Mouse (Mus musculus) ES-E14 (cell line): ENCODE results near the gene Nr2f1. TPM values are rescaled to one million over a fixed set of nuclear protein-coding genes. Genes with fewer than 3 reads are reported as not detected.

ENCODE experiments used
- DNase-seq: peaks from one replicate; pipeline ENCODE4 v3.0.0-alpha.2; 2013; ENCODE audit warnings: low read depth, low spot score
- H3K27ac ChIP-seq: 2 replicates; pipeline ENCODE4 v1.5.1; 2012; ENCODE audit warnings: low read depth, mild to moderate bottlenecking, low read length, moderate library complexity, mixed read lengths; ENCODE audit not compliant: poor library complexity, insufficient read depth, severe bottlenecking
- H3K36me3 ChIP-seq: 2 replicates; pipeline ENCODE4 v1.6.1; 2012; ENCODE audit warnings: mild to moderate bottlenecking, low read length, moderate library complexity, mixed read lengths; ENCODE audit not compliant: control insufficient read depth, poor library complexity, insufficient read depth, severe bottlenecking
- H3K4me1 ChIP-seq, 2 experiments: fragments of 150-350 bp in 1 of 2; sonication (generic) in 1 of 2; 2 replicates each; pipeline ENCODE4 v1.6.1; 2012; ENCODE audit warnings: low read length in 2 of 2, mild to moderate bottlenecking in 1 of 2, mixed read lengths in 1 of 2; ENCODE audit not compliant: control insufficient read depth in 2 of 2, insufficient read depth in 2 of 2, poor library complexity in 1 of 2
- H3K4me3 ChIP-seq, 2 experiments: fragments of 150-350 bp in 1 of 2; sonication (generic) in 1 of 2; 2 replicates each; pipeline ENCODE4 v1.5.1; 2012; ENCODE audit warnings: low read length in 2 of 2, low read depth in 1 of 2, mild to moderate bottlenecking in 1 of 2, mixed read lengths in 1 of 2; ENCODE audit not compliant: insufficient read depth in 1 of 2, poor library complexity in 1 of 2, severe bottlenecking in 1 of 2
- H3K9ac ChIP-seq: 2 replicates; pipeline ENCODE4 v1.6.1; 2012; ENCODE audit warnings: low read depth, mild to moderate bottlenecking, low read length, mixed read lengths; ENCODE audit not compliant: poor library complexity, insufficient read depth, severe bottlenecking
- H3K9me3 ChIP-seq: fragments of 150-350 bp; sonication (generic); 2 replicates; pipeline ENCODE4 v1.6.1; 2012; ENCODE audit warnings: low read depth, mild to moderate bottlenecking, low read length; ENCODE audit not compliant: control insufficient read depth, insufficient read depth
- CHD2 ChIP-seq: IDR thresholded peaks from 2 replicates; pipeline ENCODE4 v1.6.1; 2014; ENCODE audit warnings: mild to moderate bottlenecking, low read depth, low read length, inconsistent platforms
- HCFC1 ChIP-seq: IDR thresholded peaks from 2 replicates; pipeline ENCODE4 v1.6.1; 2012; ENCODE audit warnings: low read length, inconsistent platforms, borderline replicate concordance; ENCODE audit not compliant: insufficient read depth
- MAFK ChIP-seq: IDR thresholded peaks from 2 replicates; pipeline ENCODE4 v1.6.1; 2014; ENCODE audit warnings: mild to moderate bottlenecking, low read depth, low read length, inconsistent platforms; ENCODE audit not compliant: insufficient read depth
- ZC3H11A ChIP-seq: IDR thresholded peaks from 2 replicates; pipeline ENCODE4 v1.6.1; 2012; ENCODE audit warnings: low read depth, mild to moderate bottlenecking, inconsistent platforms, low read length, borderline replicate concordance
- ZNF384 ChIP-seq: IDR thresholded peaks from 2 replicates; pipeline ENCODE4 v1.6.1; 2012; ENCODE audit warnings: low read depth, low read length, inconsistent platforms
- in situ Hi-C, 2 experiments: fragments of 600-800 bp; cut with MboI; formaldehyde crosslinking; loops; one replicate each; pipeline ENCODE4 v1.15.1; 2025; ENCODE audit warnings: low sequenced_read_pairs in 2 of 2, inconsistent platforms in 1 of 2; ENCODE audit not compliant: unreplicated experiment in 2 of 2
- total RNA-seq: library from RNA; depleted of rRNA; stranded (reverse); fragments of 300-350 nt; gene quantifications from 2 replicates; pipeline ENCODE4 v1.2.3, GENCODE M21; 2012

Nr2f1 gene
- total RNA-seq, 1 experiment, result 1.9 TPM

DNA sequence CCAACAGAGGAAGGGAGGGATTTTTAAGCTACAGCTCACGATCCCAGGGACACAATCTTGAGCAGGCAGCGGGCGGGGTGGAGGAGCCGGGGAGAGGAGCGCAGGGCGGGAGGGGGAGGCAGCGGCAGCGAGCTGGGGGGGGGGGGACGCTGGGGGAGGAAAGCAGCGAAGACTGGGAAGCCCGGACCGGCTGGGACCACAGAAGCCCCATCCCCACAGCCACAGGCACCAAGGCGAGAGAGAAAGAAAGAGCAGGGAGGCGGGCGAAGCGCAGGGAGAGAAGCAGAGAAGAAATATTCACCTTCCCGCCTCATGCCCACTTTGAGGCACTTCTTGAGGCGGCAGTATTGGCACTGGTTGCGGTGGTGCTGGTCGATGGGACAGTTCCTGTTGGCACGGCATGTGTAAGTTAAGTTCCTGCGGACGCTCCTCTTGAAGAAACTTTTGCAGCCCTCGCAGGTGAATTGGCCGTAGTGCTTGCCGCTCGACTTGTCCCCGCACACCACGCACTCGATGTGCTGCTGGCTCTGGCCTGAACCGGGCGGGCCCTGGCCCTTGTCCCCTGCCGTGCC is 1.7 kb downstream of the Nr2f1 start:
- peaks cover 1 to 10% of the 10 kb centered on the region in 2 experiments; a peak in 1 of 4 replicates for H3K4me1 ChIP-seq
- no peak for DNase-seq
- peak overlapping the region; percentile 59; the same call in 1 of the 2 replicates for H3K9ac ChIP-seq
- H3K27ac ChIP-seq, result no peak overlapping the region
- H3K9me3 ChIP-seq, result no peaks in the 10 kb centered on the region
- H3K4me3 ChIP-seq, result peak overlapping the region; percentile 32 to 73; a peak in 3 of 4 replicates
- H3K36me3 ChIP-seq, result no peaks in the 10 kb centered on the region
- in situ Hi-C loops, result loop anchor here in 1 of 2 experiments (25.0 kb wide), 1 partner anchor 1361 kb away; no protein-coding TSS in a partner anchor
- TF ChIP-seq ZC3H11A, result no peak
- TF ChIP-seq HCFC1, result 0 out of 2 replicates have a peak, but pooled peaks have one; percentile 18

DNA sequence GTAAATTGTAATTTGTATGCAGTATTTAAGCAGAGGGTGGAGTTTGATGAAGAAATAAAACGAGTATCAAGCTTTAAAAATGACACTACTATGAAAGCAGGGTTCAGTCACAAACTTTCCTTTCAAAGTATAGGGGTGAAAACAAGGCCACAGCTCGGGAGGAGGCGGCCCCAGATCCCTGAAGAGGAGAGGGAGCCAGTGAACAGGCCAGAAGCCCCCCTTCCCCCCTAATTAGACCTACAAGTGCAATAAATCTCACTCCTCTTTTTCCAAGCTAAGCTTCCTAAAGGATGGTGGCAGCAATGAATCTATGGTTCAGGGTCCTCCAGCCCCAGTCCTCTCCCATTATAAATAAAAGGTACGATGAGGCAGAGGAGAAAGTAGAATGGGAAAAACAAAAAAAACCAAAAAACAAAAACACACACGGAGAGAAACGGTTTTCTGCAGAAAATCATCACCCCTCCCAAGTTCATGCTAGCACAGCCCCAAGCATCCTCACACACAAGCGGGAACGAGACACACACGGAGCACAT is 2.2 kb downstream of the Nr2f1 start:
- in situ Hi-C loops, result loop anchor here in 1 of 2 experiments (25.0 kb wide), 1 partner anchor 1360 kb away; no protein-coding TSS in a partner anchor

DNA sequence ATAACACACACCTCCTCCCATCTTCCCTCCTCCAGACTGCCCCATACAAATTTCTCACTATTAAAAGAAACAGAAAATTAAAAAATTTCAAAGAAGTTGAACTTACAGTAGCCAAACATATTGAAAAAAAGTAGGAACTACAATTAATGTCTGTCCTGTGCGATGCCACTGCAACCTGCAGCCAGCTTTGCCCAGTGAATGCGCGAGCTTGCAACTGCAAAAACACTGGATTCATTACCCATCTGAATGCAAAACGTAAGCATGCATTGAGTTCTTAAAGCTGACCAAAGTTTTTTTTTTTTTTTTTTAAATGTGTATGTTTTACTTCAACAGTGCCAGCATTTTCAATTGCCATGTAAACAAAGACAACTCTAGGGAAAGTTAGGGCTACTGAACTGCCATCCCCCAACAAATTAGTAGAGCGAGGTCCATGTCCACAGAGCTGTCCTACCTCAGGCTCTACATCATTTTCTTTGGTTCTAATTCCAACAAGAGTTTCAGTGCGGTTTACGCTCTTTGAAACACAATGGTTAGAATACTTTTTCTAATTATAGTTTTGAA is 3.2 kb downstream of the Nr2f1 start:
- H3K9me3 ChIP-seq, result no peaks in the 10 kb centered on the region
- H3K4me1 ChIP-seq, result peaks cover 1 to 7% of the 10 kb centered on the region in 2 experiments; a peak in 1 of 4 replicates
- H3K9ac ChIP-seq, result no peak overlapping the region
- in situ Hi-C loops, result loop anchor here in 1 of 2 experiments (25.0 kb wide), 1 partner anchor 1359 kb away; no protein-coding TSS in a partner anchor
- TF ChIP-seq MAFK (no peak), HCFC1 (no peak), CHD2 (no peak), ZC3H11A (no peak), ZNF384 (0 out of 2 replicates have a peak, but pooled peaks have one; percentile 2)
- H3K4me3 ChIP-seq, result no peak overlapping the region
- no peak for DNase-seq
- no peak overlapping the region for H3K27ac ChIP-seq
- no peaks in the 10 kb centered on the region for H3K36me3 ChIP-seq

More for the DNA sequence above, 2.2 kb downstream of the Nr2f1 start:
- Histone ChIP-seq H3K36me3 (no peaks in the 10 kb centered on the region), H3K4me3 (peak overlapping the region in 1 of 2 experiments; percentile 73; a peak in 1 of 4 replicates), H3K9ac (no peak overlapping the region), H3K9me3 (no peaks in the 10 kb centered on the region), H3K27ac (no peak overlapping the region), H3K4me1 (peaks cover 1 to 7% of the 10 kb centered on the region in 2 experiments; a peak in 1 of 4 replicates)
- TF ChIP-seq HCFC1, result no peak
- TF ChIP-seq ZNF384, result no peak
- TF ChIP-seq MAFK, result no peak
- no peak for TF ChIP-seq CHD2
- no peak for TF ChIP-seq ZC3H11A
- no peak for DNase-seq

DNA sequence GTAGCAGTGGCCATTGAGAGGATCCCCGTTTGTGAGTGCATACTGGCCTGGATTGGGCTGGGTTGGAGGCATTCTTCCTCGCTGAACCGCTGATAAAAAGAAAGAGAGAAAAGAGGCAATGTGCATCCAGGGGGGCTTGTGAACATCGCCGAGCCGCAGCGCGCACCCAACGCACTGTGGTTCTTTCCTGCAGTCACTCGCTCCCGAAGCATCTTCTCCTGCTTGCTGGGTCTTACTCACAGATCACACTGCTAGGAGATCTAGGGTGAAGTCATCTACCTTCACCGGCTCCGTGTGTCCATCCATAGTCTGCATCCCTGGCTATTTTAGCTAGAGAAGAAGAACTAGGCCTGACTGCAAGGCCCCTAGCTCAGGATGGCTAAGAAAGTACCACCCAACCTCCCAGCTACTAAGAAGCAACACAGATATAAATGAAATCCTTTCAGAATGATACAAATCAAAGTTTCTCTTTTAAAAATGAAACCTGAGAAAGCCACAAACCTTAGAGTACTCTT is 3.9 kb downstream of the Nr2f1 start:
- no peak overlapping the region for H3K4me3 ChIP-seq
- no peaks in the 10 kb centered on the region for H3K36me3 ChIP-seq
- TF ChIP-seq ZC3H11A (no peak), CHD2 (no peak), ZNF384 (no peak), HCFC1 (no peak), MAFK (no peak)
- peaks cover 1 to 7% of the 10 kb centered on the region in 2 experiments; a peak in 1 of 4 replicates for H3K4me1 ChIP-seq
- in situ Hi-C loops, result loop anchor here in 1 of 2 experiments (25.0 kb wide), 1 partner anchor 1358 kb away; no protein-coding TSS in a partner anchor
- no peak overlapping the region for H3K9ac ChIP-seq
- H3K27ac ChIP-seq, result no peak overlapping the region
- no peaks in the 10 kb centered on the region for H3K9me3 ChIP-seq
- no peak for DNase-seq
